Mouse (Mus musculus) MEL (cell line): ENCODE data around the gene Rnf144b.

Experiments used
- CTCF ChIP-seq, 3 experiments: IDR thresholded peaks in 2 of 3; conservative IDR thresholded peaks in 1 of 3; 2 replicates each; pipeline ENCODE4 v1.5.1; 2011 to 2012; ENCODE audit warnings: low read length in 3 of 3, low read depth in 2 of 3, mild to moderate bottlenecking in 2 of 3, improper control_type of control experiment in 1 of 3, inconsistent platforms in 1 of 3, mixed read lengths in 1 of 3, moderate library complexity in 1 of 3; ENCODE audit not compliant: control insufficient read depth in 1 of 3, insufficient read depth in 1 of 3, poor library complexity in 1 of 3, severe bottlenecking in 1 of 3
- ELF1 ChIP-seq: IDR thresholded peaks from 2 replicates; pipeline ENCODE4 v1.6.1; 2014; ENCODE audit warnings: low read depth, mild to moderate bottlenecking, inconsistent platforms, low read length, improper control_type of control experiment, moderate library complexity
- EP300 ChIP-seq, 2 experiments: IDR thresholded peaks; 2 replicates each; pipeline ENCODE4 v1.6.1; 2011; ENCODE audit warnings: improper control_type of control experiment in 2 of 2, low read length in 2 of 2, low read depth in 1 of 2, mild to moderate bottlenecking in 1 of 2
- GABPA ChIP-seq: IDR thresholded peaks from 2 replicates; pipeline ENCODE4 v1.6.1; 2012; ENCODE audit warnings: low read depth, mild to moderate bottlenecking, inconsistent platforms, low read length, improper control_type of control experiment, moderate library complexity
- MAFK ChIP-seq: IDR thresholded peaks from 2 replicates; pipeline ENCODE4 v1.6.1; 2011; ENCODE audit warnings: low read depth, mild to moderate bottlenecking, low read length, improper control_type of control experiment, borderline replicate concordance
- MAX ChIP-seq: IDR thresholded peaks from 2 replicates; pipeline ENCODE4 v1.6.1; 2011; ENCODE audit warnings: low read length, improper control_type of control experiment
- MYC ChIP-seq: IDR thresholded peaks from 2 replicates; pipeline ENCODE4 v1.6.1; 2011; ENCODE audit warnings: low read depth, mild to moderate bottlenecking, low read length, improper control_type of control experiment, moderate library complexity
- POLR2A ChIP-seq, 2 experiments: IDR thresholded peaks; 2 replicates each; pipeline ENCODE4 v1.6.1; 2011 to 2012; ENCODE audit warnings: low read length in 2 of 2, mild to moderate bottlenecking in 2 of 2, control low read depth in 1 of 2, improper control_type of control experiment in 1 of 2, low read depth in 1 of 2, moderate library complexity in 1 of 2; ENCODE audit not compliant: control insufficient read depth in 1 of 2, insufficient read depth in 1 of 2, poor library complexity in 1 of 2
- POLR2AphosphoS2 ChIP-seq: IDR thresholded peaks from 2 replicates; pipeline ENCODE4 v1.6.1; 2011; ENCODE audit warnings: low read length, improper control_type of control experiment
- UBTF ChIP-seq: IDR thresholded peaks from 2 replicates; pipeline ENCODE4 v1.6.1; 2012; ENCODE audit warnings: low read depth, mild to moderate bottlenecking, inconsistent platforms, low read length, improper control_type of control experiment, moderate library complexity, borderline replicate concordance; ENCODE audit not compliant: insufficient read depth

- no peak for TF ChIP-seq EP300 (IDR thresholded peaks at IDR 0.05; ENCODE audit: low read depth in 1 of 2, low read length in 2 of 2)
- no peak for TF ChIP-seq UBTF
- TF ChIP-seq MYC, result no peak
- TF ChIP-seq GABPA, result no peak
- TF ChIP-seq CTCF (IDR thresholded peaks at IDR 0.05 in 2 of 3, conservative IDR thresholded peaks at IDR 0.05 in 1 of 3; ENCODE audit: control insufficient read depth in 1 of 3, insufficient read depth in 1 of 3, low read depth in 2 of 3, low read length in 3 of 3, poor library complexity in 1 of 3, severe bottlenecking in 1 of 3), result no peak
- no peak for TF ChIP-seq POLR2A (IDR thresholded peaks at IDR 0.05; ENCODE audit: control insufficient read depth in 1 of 2, insufficient read depth in 1 of 2, low read depth in 1 of 2, low read length in 2 of 2, poor library complexity in 1 of 2)
- no peak for TF ChIP-seq MAX
- TF ChIP-seq MAFK, result no peak
- no peak for TF ChIP-seq ELF1
- no peak for TF ChIP-seq POLR2AphosphoS2
Measured at GRCm38 (mm10) chr13:47178182-47178581, 55.7 kb downstream of the Rnf144b start.
